Mouse (Mus musculus) layer of hippocampus, postnatal 14 days (tissue): ENCODE results near the gene Sema4d. TPM values are rescaled to one million over a fixed set of nuclear protein-coding genes. Genes with fewer than 3 reads are reported as not detected.

Experiments
- DNase-seq, 2 experiments: peaks; one replicate each; pipeline ENCODE4 v3.0.0; 2021 to 2022; ENCODE audit warnings: low spot score in 2 of 2, mixed read lengths in 1 of 2
- microRNA-seq, 2 experiments: library from miRNA; unstranded; fragments of <30 nt; microRNA quantifications; one replicate each; pipeline ENCODE4 v1.2.0; 2021
- total RNA-seq, 2 experiments: library from RNA; stranded (reverse); gene quantifications; 2 replicates each; pipeline ENCODE4 v1.2.3; 2021

The Sema4d gene
- total RNA-seq, 2 experiments from 2014 or later = 154 to 165 TPM

DNA sequence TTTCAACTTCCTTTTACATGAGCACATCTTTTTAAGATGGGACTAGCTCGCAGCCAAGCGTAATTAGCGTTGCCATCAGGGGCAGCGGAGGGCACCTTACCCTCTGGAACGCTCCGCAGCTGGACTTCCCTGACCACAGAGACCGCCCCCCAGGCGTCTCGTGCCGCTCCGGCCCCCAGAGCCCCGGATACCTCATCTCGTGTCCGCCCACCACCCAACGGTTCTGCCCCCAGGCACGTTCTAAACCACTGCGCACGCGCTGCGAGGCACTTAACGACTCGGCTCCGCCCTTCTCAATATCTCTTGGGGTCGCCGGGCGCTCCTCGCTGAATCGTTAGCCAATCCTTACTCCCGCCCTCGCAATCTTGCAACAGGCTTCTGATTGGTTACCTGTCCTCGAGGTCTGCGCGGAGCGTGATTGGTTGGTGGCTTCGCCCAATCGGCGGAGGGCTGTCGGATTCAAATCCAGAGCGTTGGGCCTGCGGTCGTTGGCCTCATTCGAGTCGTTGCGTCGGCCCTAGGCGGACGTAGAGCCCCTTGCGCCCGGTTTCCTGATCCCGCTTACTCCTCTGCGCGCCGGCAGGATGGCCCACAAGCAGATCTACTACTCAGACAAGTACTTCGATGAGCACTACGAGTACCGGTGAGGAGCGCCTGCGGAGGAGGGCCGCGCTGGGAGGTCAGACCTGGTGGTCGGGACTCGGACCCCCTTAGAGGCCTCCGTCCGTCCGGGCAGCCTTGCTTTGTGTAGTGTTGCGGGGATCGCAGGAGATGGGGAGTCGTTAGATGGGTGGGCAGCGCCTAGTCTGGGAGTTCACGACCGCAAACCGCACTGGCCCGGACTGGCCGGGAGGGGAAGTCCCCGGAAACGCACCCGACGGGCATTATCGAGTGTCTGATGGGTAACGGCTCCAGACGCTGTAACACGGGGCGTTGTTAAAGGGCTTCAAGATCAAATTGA lies 148.4 kb downstream of the Sema4d start, which contains the start of gene Cks2:
TSS of gene Cks2 (plus strand) at position 404 of the 961 bp plus-strand sequence.
- peak; percentile 93 to 99 for DNase-seq

DNA sequence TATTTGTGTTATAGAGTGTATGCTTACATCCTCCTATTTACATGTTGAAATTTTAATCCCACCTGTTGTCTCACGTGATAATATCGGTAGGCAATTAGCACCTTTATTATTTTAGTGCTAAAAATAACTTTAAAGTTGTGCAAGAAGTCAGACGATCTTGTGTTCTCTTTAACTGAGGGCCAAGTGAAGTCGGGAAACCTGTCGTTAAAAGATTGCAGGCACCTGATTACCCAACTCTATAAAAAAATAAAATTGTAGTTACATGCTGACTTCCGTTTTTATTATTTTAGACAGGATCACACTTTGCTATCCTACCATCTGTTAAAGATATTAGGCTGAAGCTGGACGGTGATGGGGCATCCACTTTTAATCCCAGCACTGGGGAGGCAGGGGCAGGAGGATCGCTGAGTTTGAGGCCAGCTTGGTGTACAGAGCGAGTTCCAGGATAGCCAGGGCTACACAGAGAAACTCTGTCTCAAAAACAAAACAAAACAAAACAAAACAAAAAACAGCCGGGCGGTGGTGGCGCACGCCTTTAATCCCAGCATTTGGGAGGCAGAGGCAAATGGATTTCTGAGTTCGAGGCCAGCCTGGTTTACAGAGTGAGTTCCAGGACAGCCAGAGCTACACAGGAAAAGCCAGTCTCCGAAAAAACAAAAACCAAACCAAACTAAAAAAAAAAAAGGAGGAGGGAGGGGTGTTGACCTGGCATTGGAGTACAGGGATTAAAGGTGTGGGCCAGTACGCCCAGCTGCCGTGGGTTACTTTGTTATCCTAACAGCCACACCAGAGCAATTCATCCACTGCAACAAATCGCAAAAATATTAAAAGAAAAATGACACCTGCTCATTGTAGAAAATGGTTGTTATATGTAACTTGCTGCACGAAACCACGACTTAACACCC lies 149.4 kb downstream of the Sema4d start:
- no peak for DNase-seq

DNA sequence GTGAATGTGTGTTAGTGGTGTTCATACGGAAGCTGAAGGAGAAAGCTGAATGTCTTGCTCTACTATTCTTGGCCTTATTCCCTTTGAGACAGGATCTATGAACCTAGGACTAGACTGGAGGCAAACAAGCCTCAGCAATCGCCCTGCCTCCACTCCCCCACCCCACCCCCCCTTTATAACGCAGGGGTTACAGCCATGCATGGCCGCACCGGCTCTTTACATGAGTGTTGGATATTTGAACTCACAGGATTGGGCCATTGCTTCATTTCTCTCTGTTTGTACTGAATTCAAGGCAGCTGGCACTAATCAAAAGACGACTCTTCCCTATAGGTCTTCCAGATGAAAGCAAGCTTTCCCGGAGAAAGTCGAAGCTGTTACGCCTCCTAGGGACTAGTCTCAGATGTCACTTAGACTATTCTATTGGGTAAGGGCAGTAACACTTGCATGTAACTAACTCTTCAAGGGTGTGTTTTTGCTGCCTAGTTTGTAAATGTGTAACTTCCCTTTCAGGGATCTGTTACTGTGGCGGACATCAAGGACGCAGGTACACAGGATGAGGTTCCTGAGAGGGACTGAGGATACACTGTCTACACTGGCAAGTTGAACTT lies 151.3 kb downstream of the Sema4d start:
- DNase-seq = no peak

DNA sequence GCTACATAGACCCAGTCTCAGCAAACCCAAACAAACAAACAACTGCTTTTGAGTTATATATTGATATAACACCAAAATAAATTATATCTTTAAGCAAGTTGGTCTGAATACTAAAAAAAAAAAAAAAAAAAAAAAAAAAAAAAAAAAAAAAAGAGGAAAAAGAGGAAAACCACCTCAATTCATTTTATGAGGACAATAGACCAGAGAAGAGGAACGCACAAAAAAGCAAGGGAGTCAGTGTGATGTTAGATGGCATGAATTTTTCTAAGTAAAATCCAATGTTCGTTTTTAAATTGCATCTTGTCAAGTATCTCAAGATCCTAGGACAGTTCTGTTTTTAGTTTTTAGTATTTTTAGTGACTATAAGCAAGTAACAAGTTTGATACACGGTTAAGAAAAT lies 152.1 kb downstream of the Sema4d start:
- DNase-seq = no peak

DNA sequence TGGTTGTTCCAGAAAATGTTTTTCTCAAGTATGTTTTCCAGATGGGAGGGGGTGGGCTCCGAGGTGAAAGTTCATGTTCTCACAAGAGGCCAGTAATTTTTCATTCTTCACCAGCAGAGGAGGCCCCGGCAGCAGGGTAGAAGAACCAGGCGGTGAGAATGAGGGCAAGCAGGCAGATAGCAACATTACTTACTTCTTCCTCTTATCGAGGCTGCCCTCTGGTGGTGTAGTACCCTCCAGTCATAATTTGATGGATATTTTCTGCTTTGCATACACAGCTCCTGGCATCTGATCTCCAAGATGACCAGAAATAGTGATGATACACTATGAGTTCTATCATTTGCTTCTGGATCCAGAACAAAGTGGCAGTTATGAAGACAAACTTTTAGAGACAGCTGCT lies 154.6 kb downstream of the Sema4d start:
- no peak for DNase-seq

Small RNAs within 50 kb of the gene (microRNA-seq; reads per million reads assigned to microRNA genes)
- gene Gm23566 = 0 reads per million in 2 experiments

Other genes with a start within 250 kb of the Sema4d start
- gene Shc3, start 224.3 kb downstream of the Sema4d start, total RNA-seq = 100 to 1,000 TPM; 179 to 203 TPM
- 1 to 10 TPM; 4.3 to 4.7 TPM for gene Cks2, start 148.5 kb downstream of the Sema4d start, total RNA-seq
- 10 to 100 TPM; 16.6 to 18.8 TPM for gene Secisbp2, start 142.1 kb downstream of the Sema4d start, total RNA-seq
- 10 to 100 TPM; 24.0 to 27.8 TPM for gene Gadd45g, start 52.9 kb upstream of the Sema4d start, total RNA-seq